Mouse (Mus musculus) midbrain, embryonic 16.5 days (tissue): Measurements from ENCODE around the gene Emb. TPM values are rescaled to one million over a fixed set of nuclear protein-coding genes. Genes with fewer than 3 reads are reported as not detected.

Experiments
- ATAC-seq: fragments of 200-750 bp; cut with Nextera tagmentation; 2 replicates; pipeline ENCODE4 v1.8.0; 2017; ENCODE audit warnings: moderate TSS enrichment
- H3K27ac ChIP-seq: fragments of 300-500 bp; sonication (generic); 2 replicates; pipeline ENCODE4 v1.5.1; 2014; ENCODE audit warnings: mild to moderate bottlenecking, low read length, mixed read lengths
- H3K27me3 ChIP-seq: fragments of 300-500 bp; sonication (generic); 2 replicates; pipeline ENCODE4 v1.6.1; 2014; ENCODE audit warnings: low read depth, low read length, mixed read lengths; ENCODE audit not compliant: control insufficient read depth, insufficient read depth
- H3K36me3 ChIP-seq: fragments of 300-500 bp; sonication (generic); 2 replicates; pipeline ENCODE4 v1.6.1; 2014; ENCODE audit warnings: mild to moderate bottlenecking, low read length, moderate library complexity, mixed read lengths; ENCODE audit not compliant: control insufficient read depth, insufficient read depth
- H3K4me1 ChIP-seq: fragments of 300-500 bp; sonication (generic); 2 replicates; pipeline ENCODE4 v1.6.1; 2014; ENCODE audit warnings: mild to moderate bottlenecking, low read length, mixed read lengths; ENCODE audit not compliant: control insufficient read depth, insufficient read depth
- H3K4me2 ChIP-seq: fragments of 300-500 bp; sonication (generic); 2 replicates; pipeline ENCODE4 v1.6.1; 2014; ENCODE audit warnings: mild to moderate bottlenecking, low read length, mixed read lengths
- H3K4me3 ChIP-seq: fragments of 300-500 bp; sonication (generic); 2 replicates; pipeline ENCODE4 v1.5.1; 2014; ENCODE audit warnings: low read depth, mild to moderate bottlenecking, low read length, moderate library complexity, mixed read lengths
- H3K9ac ChIP-seq: fragments of 300-500 bp; sonication (generic); 2 replicates; pipeline ENCODE4 v1.6.1; 2014; ENCODE audit warnings: low read depth, low read length, mixed read lengths
- H3K9me3 ChIP-seq: fragments of 300-500 bp; sonication (generic); replicated peaks from 2 replicates; pipeline ENCODE4 v1.6.1; 2014; ENCODE audit warnings: mild to moderate bottlenecking, low read length, mixed read lengths; ENCODE audit not compliant: control insufficient read depth, poor library complexity, severe bottlenecking
- WGBS: fragments of 180-500 bp; shearing (Covaris S2); extraction: QIAGEN DNeasy Blood & Tissue Kit; methylation state at CpG from one replicate; pipeline ENCODE4 v1.1.7; 2014; 5-methylcytosine and 5-hydroxymethylcytosine counted together
- polyA plus RNA-seq: library from polyadenylated mRNA; unstranded; fragments of >200 nt; fragmentation: Nextera tagmentation; extraction: Ambion mirVana; gene quantifications from 2 replicates; pipeline ENCODE4 v1.2.1, GENCODE M21; 2015

The Emb gene
- polyA plus RNA-seq, 1 experiment from 2014 or later, result 12.1 TPM

DNA sequence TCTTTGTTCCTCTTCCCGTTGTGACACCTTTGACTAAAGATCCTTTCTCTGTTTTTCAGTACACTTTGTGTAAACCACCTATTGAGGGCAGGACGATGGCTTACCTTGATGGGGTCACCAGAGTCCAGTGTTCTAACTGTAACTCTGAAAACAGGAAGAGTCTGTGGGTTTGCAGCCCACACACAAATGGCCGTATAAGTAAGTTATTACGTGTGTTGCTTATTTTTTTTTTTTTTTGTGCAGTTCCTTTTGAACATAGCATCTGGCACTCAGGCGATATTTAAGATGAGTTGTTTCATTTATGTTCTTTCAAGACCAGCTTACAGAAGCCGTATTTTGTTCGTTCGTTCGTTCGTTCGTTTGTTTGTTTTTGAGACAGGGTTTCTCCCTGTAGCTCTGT, 9.3 kb downstream of the Emb start:
- Histone ChIP-seq H3K9ac (no peak overlapping the region), H3K27me3 (no peaks in the 10 kb centered on the region; the same call in 1 of the 2 replicates), H3K36me3 (no peaks in the 10 kb centered on the region), H3K27ac (no peak overlapping the region), H3K9me3 (no peaks in the 10 kb centered on the region), H3K4me1 (peaks cover 16% of the 10 kb centered on the region), H3K4me3 (no peak overlapping the region), H3K4me2 (no peak overlapping the region)
- WGBS, result 68% methylated on average over 11 of the region's 11 CpGs
- ATAC-seq, result no peak

DNA sequence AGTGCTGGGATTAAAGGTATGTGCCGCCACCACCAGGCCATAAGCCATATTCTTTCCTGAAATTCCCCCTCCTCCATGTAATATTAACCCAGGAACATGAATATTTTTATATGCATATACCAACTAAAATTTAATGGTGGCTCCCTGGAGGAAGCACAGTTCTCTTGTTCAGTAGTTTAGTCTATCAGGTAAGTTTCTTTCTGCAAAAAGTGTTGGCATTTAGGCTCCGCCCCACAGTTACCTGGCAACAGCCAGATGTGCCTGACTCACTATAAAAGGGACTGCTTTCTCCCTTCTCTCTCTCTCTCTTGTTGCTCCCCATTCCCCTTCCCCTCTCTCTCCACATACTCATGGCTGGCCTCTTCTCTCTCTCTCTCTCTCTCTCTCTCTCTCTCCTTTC, 9.8 kb downstream of the Emb start:
- Histone ChIP-seq H3K36me3 (no peaks in the 10 kb centered on the region), H3K9me3 (no peaks in the 10 kb centered on the region), H3K4me3 (no peak overlapping the region), H3K9ac (no peak overlapping the region), H3K27ac (no peak overlapping the region), H3K4me1 (peaks cover 16% of the 10 kb centered on the region), H3K27me3 (no peaks in the 10 kb centered on the region; the same call in 1 of the 2 replicates), H3K4me2 (no peak overlapping the region)
- ATAC-seq, result no peak
- 80% methylated on average over 2 of the region's 2 CpGs for WGBS

- no peaks in the 10 kb centered on the region for H3K9me3 ChIP-seq
- H3K4me1 ChIP-seq, result peaks cover 16% of the 10 kb centered on the region
- H3K9ac ChIP-seq, result peak overlapping the region; percentile 90
- no peak for ATAC-seq
- peak overlapping the region; percentile 78 for H3K4me2 ChIP-seq
- peak overlapping the region; percentile 78 for H3K27ac ChIP-seq
- no peaks in the 10 kb centered on the region for H3K36me3 ChIP-seq
- 2% methylated on average over 16 of the region's 16 CpGs for WGBS
- peak overlapping the region; percentile 83 for H3K4me3 ChIP-seq
- H3K27me3 ChIP-seq, result no peaks in the 10 kb centered on the region; the same call in 1 of the 2 replicates
Observed at GRCm38 (mm10) chr13:117219871-117220500, 11.7 kb downstream of the Emb start.

DNA sequence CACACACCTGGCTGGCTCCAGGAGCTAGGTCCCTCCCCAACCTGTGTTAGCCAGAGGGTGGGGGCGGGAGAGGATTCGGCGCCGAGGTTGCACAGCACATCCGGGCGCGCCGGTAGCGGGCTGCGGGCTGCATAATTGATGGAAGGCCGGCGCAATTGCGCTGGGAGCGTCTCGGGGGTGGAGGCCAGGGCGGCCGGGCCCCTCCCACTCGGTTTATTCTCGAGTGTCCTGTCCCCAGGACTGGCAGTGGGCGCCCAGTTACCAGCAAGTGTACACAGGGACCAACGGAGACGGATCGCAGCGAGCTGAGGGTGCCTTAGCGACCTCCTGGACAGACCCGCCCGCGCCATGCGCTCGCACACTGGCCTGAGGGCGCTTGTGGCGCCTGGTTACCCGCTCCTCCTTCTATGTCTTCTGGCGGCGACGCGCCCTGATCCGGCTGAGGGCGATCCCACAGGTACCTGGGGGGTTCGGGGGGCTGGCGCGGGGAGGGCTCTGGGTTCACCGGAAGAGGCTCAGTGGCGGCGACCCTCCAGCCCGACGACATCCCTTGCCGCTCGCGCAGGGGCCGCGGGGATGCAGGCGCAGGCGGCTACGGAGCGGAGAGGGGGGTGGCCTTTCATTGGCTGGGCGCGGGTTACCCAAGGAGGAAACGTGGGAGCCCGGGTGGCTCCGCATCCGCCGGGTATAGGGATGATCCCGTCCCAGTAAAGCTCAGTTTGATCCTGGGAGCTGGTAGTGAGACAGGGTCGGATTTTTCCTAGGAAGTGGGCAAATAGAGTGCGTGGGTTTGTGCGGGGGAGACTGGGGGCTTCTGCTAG, 12.4 kb downstream of the Emb start, which contains the start of gene Gm17509:
TSS of gene Gm17509 (minus strand) at position 575 of the 821 bp plus-strand sequence.
- Histone ChIP-seq H3K27ac (peak within 1 kb of the TSS; percentile 78), H3K36me3 (no peaks in the 10 kb centered on the region), H3K9me3 (no peaks in the 10 kb centered on the region), H3K9ac (peak within 1 kb of the TSS; percentile 90), H3K4me1 (peaks cover 16% of the 10 kb centered on the region), H3K4me2 (peak within 1 kb of the TSS; percentile 78), H3K27me3 (no peaks in the 10 kb centered on the region; the same call in 1 of the 2 replicates), H3K4me3 (peak within 1 kb of the TSS; percentile 83)
- 0% methylated on average over 55 of the region's 67 CpGs for WGBS
- ATAC-seq, result peak; percentile 92

DNA sequence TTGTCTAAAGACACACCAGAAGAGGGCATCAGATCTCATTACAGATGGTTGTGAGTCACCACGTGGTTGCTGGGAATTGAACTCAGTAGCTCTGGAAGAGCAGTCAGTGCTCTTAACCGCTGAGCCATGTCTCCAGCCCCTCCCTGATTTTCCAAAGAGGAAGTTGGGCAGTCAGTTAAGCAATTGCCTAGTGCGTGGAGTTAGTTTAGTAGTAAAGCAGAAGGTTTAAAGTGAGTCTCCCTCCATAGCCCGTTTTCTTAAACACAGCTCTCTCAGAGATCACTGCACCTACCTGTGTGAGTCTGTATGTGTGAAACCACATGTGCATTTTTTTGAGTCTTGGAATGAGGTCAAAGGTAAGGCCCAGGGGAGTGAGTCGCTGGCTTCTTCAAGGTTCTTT, 14.8 kb downstream of the Emb start:
- Histone ChIP-seq H3K9ac (no peak overlapping the region), H3K36me3 (no peaks in the 10 kb centered on the region), H3K4me3 (no peak overlapping the region), H3K27ac (no peak overlapping the region), H3K9me3 (no peaks in the 10 kb centered on the region), H3K4me1 (peaks cover 13% of the 10 kb centered on the region), H3K4me2 (no peak overlapping the region), H3K27me3 (no peaks in the 10 kb centered on the region)
- WGBS, result 50% methylated on average over 5 of the region's 5 CpGs
- ATAC-seq, result no peak

- WGBS, result 82% methylated on average over 2 of the region's 2 CpGs
- Histone ChIP-seq H3K36me3 (no peaks in the 10 kb centered on the region), H3K4me1 (peaks cover 9% of the 10 kb centered on the region), H3K4me3 (no peak overlapping the region), H3K27me3 (no peaks in the 10 kb centered on the region), H3K27ac (no peak overlapping the region), H3K9ac (no peak overlapping the region), H3K9me3 (no peaks in the 10 kb centered on the region), H3K4me2 (no peak overlapping the region)
- no peak for ATAC-seq
Observed at GRCm38 (mm10) chr13:117224901-117225300, 16.6 kb downstream of the Emb start.

DNA sequence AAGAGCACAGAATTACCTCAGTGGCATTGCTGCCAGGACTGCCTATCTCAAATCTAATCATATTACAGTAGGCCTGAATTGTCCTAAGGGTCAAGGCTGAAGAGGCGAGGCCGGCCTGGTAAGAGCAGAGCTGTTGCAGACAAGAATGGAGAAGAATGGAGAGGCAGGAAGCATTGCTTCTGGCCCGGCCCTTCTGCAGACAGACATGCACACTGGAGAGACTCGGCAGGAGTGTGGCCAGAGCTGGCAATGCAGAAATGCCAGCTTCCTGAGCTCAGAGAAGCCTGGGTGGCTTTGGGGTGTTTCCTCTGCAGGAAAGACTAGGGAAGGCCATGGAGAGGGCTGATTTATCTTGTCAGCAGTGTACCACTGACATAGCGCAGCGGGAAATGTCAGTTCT, 17.2 kb downstream of the Emb start:
- H3K4me1 ChIP-seq, result peaks cover 7% of the 10 kb centered on the region; the same call in 1 of the 2 replicates
- no peaks in the 10 kb centered on the region for H3K9me3 ChIP-seq
- H3K9ac ChIP-seq, result no peak overlapping the region
- H3K27ac ChIP-seq, result no peak overlapping the region
- H3K4me3 ChIP-seq, result no peak overlapping the region
- WGBS, result 85% methylated on average over 6 of the region's 6 CpGs
- no peaks in the 10 kb centered on the region for H3K27me3 ChIP-seq
- ATAC-seq, result no peak
- no peaks in the 10 kb centered on the region for H3K36me3 ChIP-seq
- H3K4me2 ChIP-seq, result no peak overlapping the region

GRCm38 (mm10) chr13:117230371-117231110, 22.2 kb downstream of the Emb start:
- Histone ChIP-seq H3K27me3 (no peaks in the 10 kb centered on the region), H3K4me1 (peaks cover 3% of the 10 kb centered on the region; the same call in 1 of the 2 replicates), H3K27ac (no peak overlapping the region), H3K4me2 (no peak overlapping the region), H3K9ac (no peak overlapping the region), H3K4me3 (no peak overlapping the region), H3K9me3 (no peaks in the 10 kb centered on the region), H3K36me3 (no peaks in the 10 kb centered on the region)
- WGBS, result 69% methylated on average over 6 of the region's 6 CpGs
- no peak for ATAC-seq
